Mouse (Mus musculus): Measurements from ENCODE around the gene Amd1. TPM values are rescaled to one million over a fixed set of nuclear protein-coding genes. Genes with fewer than 3 reads are reported as not detected.

The Amd1 gene
- total RNA-seq, 2 experiments from 2014 or later: 51.9 to 108 TPM

GRCm38 (mm10) chr10:40256716-40257115, 45.3 kb downstream of the Amd1 start:
- peak; percentile 10 for DNase-seq

DNA sequence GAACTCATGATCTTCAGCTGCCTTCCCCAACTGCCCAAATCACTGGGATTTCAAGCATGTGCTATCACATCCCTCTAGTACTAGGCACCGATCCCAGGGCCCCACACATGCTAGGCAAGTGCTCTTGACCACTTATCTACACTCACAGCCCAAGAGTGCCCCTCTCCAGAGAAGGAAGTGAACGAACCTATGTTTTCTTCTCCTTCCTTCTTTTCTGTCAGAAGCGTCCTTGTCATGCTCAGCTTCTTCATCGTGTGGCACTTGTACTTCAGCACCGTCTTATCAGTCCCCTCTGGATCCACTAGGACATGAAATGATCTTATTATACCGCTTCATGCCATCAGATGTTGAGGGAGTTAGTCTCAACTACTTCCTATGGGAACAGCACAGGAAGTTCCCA, 51.0 kb downstream of the Amd1 start:
- DNase-seq: no peak

DNA sequence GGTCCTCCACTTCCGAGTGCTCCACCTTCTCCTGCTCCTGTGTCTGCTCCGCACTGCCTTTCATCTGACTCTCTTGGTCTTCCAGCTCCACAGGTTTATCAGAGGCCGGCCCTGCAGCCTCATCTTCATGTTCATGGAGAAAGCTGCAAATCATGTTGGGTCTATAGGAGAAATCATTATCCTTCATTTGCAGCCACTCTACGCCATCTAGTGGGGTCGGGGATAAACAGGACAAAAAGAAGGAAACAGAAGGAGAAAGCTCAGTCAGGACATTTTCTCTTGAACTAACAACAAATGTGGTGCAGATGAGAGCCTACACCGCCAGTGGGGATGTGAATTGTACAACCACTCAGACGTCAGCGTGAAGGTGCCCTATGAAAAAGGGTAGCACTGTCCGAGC, 52.4 kb downstream of the Amd1 start:
- DNase-seq: no peak

- DNase-seq: no peak
Observed at GRCm38 (mm10) chr10:40247166-40247716, 54.7 kb downstream of the Amd1 start.

DNA sequence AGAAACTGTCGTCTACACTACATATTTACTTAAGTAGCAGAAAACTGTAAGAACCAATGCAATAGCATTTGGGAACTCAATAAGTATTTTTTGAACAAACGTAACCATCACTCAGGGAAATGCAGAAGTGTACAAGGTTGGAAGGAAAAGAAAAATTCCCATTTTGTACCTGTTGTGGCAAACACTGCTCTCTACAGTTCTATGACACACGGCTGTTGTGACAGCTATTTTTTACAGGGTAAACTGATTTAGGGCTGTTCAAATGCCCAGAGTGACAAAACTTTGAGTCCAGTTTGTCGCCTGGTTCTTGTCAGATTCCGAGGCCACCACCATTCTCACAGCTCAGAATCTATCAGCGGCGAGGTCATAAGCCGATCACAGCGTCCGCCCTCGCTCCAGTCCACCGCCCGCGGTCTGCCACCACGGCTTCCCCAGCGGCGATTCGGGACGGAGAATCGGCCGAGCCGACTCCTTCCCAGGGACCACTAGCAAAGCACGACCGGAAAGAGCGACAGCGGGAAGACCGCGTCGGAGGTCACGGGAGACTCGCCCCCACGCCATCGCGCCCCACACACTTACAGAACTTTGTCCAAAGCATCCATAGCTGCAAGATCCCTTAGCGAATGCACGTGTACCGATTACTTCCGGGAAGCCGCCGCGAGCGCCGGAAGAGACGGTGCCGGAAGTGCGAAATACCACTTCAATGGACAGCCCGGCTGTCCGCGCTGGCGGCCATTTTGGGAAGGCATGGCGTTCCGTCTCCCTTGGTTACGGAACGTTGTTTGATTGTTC, 55.4 kb downstream of the Amd1 start, which contains the start of gene Rpf2:
TSS of gene Rpf2 (minus strand) at position 663 of the 792 bp plus-strand sequence.
- peak; percentile 74 for DNase-seq

GRCm38 (mm10) chr10:40237826-40238225, 64.2 kb downstream of the Amd1 start:
- no peak for DNase-seq

Other genes with a start within 250 kb of the Amd1 start
- 10 to 100 TPM; 24.1 to 39.7 TPM for gene Slc16a10, start 159.9 kb downstream of the Amd1 start, total RNA-seq (2021)
- 10 to 100 TPM; 11.8 to 14.0 TPM for gene Rpf2, start 55.1 kb downstream of the Amd1 start, total RNA-seq (2021)
- gene Gtf3c6, start 44.1 kb downstream of the Amd1 start, total RNA-seq (2021): 10 to 100 TPM; 19.2 to 19.5 TPM
- gene Cdk19, start 37.4 kb upstream of the Amd1 start, total RNA-seq (2021): 1 to 10 TPM; 4.8 to 6.8 TPM

All from gastrocnemius, postnatal 25 days (tissue).